Mouse (Mus musculus) lung, embryonic 16.5 days (tissue): Measurements from ENCODE around the gene 4930432M17Rik. TPM values are rescaled to one million over a fixed set of nuclear protein-coding genes. Genes with fewer than 3 reads are reported as not detected.

ENCODE experiments used
- ATAC-seq: fragments of 200-750 bp; cut with Nextera tagmentation; 2 replicates; pipeline ENCODE4 v1.8.0; 2017; ENCODE audit warnings: low read depth, mild to moderate bottlenecking, moderate library complexity
- H3K27ac ChIP-seq: fragments of 300-500 bp; sonication (generic); 2 replicates; pipeline ENCODE4 v1.5.1; 2014; ENCODE audit warnings: mild to moderate bottlenecking, control low read depth, low read length
- H3K27me3 ChIP-seq: fragments of 300-500 bp; sonication (generic); 2 replicates; pipeline ENCODE4 v1.6.1; 2014; ENCODE audit warnings: low read depth, low read length, mixed read lengths; ENCODE audit not compliant: control insufficient read depth, insufficient read depth
- H3K36me3 ChIP-seq: fragments of 300-500 bp; sonication (generic); 2 replicates; pipeline ENCODE4 v1.6.1; 2014; ENCODE audit warnings: low read length; ENCODE audit not compliant: control insufficient read depth, insufficient read depth
- H3K4me1 ChIP-seq: fragments of 300-500 bp; sonication (generic); replicated peaks from 2 replicates; pipeline ENCODE4 v1.6.1; 2014; ENCODE audit warnings: low read length, mixed read lengths; ENCODE audit not compliant: control insufficient read depth, insufficient read depth
- H3K4me2 ChIP-seq: fragments of 300-500 bp; sonication (generic); 2 replicates; pipeline ENCODE4 v1.6.1; 2014; ENCODE audit warnings: low read depth, low read length, control low read depth
- H3K4me3 ChIP-seq: fragments of 300-500 bp; sonication (generic); 2 replicates; pipeline ENCODE4 v1.5.1; 2014; ENCODE audit warnings: mild to moderate bottlenecking, low read length, control low read depth
- H3K9ac ChIP-seq: fragments of 300-500 bp; sonication (generic); 2 replicates; pipeline ENCODE4 v1.6.1; 2014; ENCODE audit warnings: low read length, control low read depth
- H3K9me3 ChIP-seq: fragments of 300-500 bp; sonication (generic); 2 replicates; pipeline ENCODE4 v1.6.1; 2016; ENCODE audit warnings: low read length; ENCODE audit not compliant: control insufficient read depth
- WGBS: fragments of 180-500 bp; shearing (Covaris S2); extraction: QIAGEN DNeasy Blood & Tissue Kit; methylation state at CpG from one replicate; pipeline ENCODE4 v1.1.7; 2014; 5-methylcytosine and 5-hydroxymethylcytosine counted together
- polyA plus RNA-seq: library from polyadenylated mRNA; unstranded; fragments of >200 nt; fragmentation: Nextera tagmentation; extraction: Ambion mirVana; gene quantifications from 2 replicates; pipeline ENCODE4 v1.2.1, GENCODE M21; 2015

4930432M17Rik gene
- polyA plus RNA-seq, 1 experiment from 2014 or later, result not detected

GRCm38 (mm10) chr3:121721691-121722070 lies 51.1 kb downstream of the 4930432M17Rik start:
- H3K36me3 ChIP-seq, result no peaks in the 10 kb centered on the region
- ATAC-seq, result no peak
- no peak overlapping the region; the same call in 1 of the 2 replicates for H3K9ac ChIP-seq
- no peaks in the 10 kb centered on the region for H3K9me3 ChIP-seq
- WGBS, result 53% methylated on average over 7 of the region's 7 CpGs
- no peak overlapping the region for H3K27ac ChIP-seq
- peak overlapping the region; percentile 4; the same call in 1 of the 2 replicates for H3K4me2 ChIP-seq
- H3K4me3 ChIP-seq, result no peak overlapping the region
- H3K4me1 ChIP-seq, result peaks cover 15% of the 10 kb centered on the region
- no peaks in the 10 kb centered on the region for H3K27me3 ChIP-seq

GRCm38 (mm10) chr3:121722971-121723844 lies 52.6 kb downstream of the 4930432M17Rik start, which contains the start of gene F3:
Gene F3, plus strand, starts transcription at chr3:121723537.
- H3K27me3 ChIP-seq, result no peaks in the 10 kb centered on the region
- peak within 1 kb of the TSS; percentile 70 for H3K4me3 ChIP-seq
- no peaks in the 10 kb centered on the region for H3K9me3 ChIP-seq
- H3K27ac ChIP-seq, result peak within 1 kb of the TSS; percentile 71
- peak within 1 kb of the TSS; percentile 95 for H3K4me2 ChIP-seq
- peaks cover 15% of the 10 kb centered on the region for H3K4me1 ChIP-seq
- no peaks in the 10 kb centered on the region for H3K36me3 ChIP-seq
- peak within 1 kb of the TSS; percentile 75 for H3K9ac ChIP-seq
- peak; percentile 90 for ATAC-seq
- WGBS, result under 1% methylated on average over 70 of the region's 73 CpGs

- 0 out of 2 replicates have a peak, but pooled peaks have one; percentile 3 for ATAC-seq
- Histone ChIP-seq H3K4me3 (peak overlapping the region; percentile 70), H3K27me3 (no peaks in the 10 kb centered on the region), H3K27ac (peak overlapping the region; percentile 71; the same call in 1 of the 2 replicates), H3K36me3 (no peaks in the 10 kb centered on the region), H3K9me3 (no peaks in the 10 kb centered on the region), H3K4me1 (peaks cover 15% of the 10 kb centered on the region), H3K4me2 (peak overlapping the region; percentile 95), H3K9ac (peak overlapping the region; percentile 75)
- WGBS, result 4% methylated on average over 20 of the region's 20 CpGs
Observed at GRCm38 (mm10) chr3:121723968-121724524, 53.5 kb downstream of the 4930432M17Rik start.

GRCm38 (mm10) chr3:121724553-121724952 lies 54.0 kb downstream of the 4930432M17Rik start:
- Histone ChIP-seq H3K9ac (peak overlapping the region; percentile 75), H3K27me3 (no peaks in the 10 kb centered on the region), H3K9me3 (no peaks in the 10 kb centered on the region), H3K4me1 (peaks cover 15% of the 10 kb centered on the region), H3K4me2 (peak overlapping the region; percentile 95), H3K4me3 (peak overlapping the region; percentile 70), H3K27ac (no peak overlapping the region), H3K36me3 (no peaks in the 10 kb centered on the region)
- ATAC-seq, result no peak
- WGBS, result 28% methylated on average over 12 of the region's 12 CpGs

- Histone ChIP-seq H3K4me3 (no peak overlapping the region), H3K4me1 (peaks cover 15% of the 10 kb centered on the region), H3K9me3 (no peaks in the 10 kb centered on the region), H3K4me2 (0 out of 2 replicates have a peak overlapping the region, but pooled peaks have one; percentile 10), H3K27me3 (no peaks in the 10 kb centered on the region), H3K36me3 (no peaks in the 10 kb centered on the region), H3K27ac (no peak overlapping the region), H3K9ac (no peak overlapping the region)
- no peak for ATAC-seq
- 62% methylated on average over 10 of the region's 10 CpGs for WGBS
Observed at GRCm38 (mm10) chr3:121725651-121726050, 55.1 kb downstream of the 4930432M17Rik start.

GRCm38 (mm10) chr3:121729678-121730077 lies 59.1 kb downstream of the 4930432M17Rik start:
- no peaks in the 10 kb centered on the region for H3K9me3 ChIP-seq
- peaks cover 5% of the 10 kb centered on the region for H3K36me3 ChIP-seq
- no peak for ATAC-seq

More at GRCm38 (mm10) chr3:121729678-121730077, 59.1 kb downstream of the 4930432M17Rik start:
- Histone ChIP-seq H3K27ac (no peak overlapping the region), H3K9ac (no peak overlapping the region), H3K4me2 (no peak overlapping the region), H3K4me3 (no peak overlapping the region), H3K27me3 (no peaks in the 10 kb centered on the region), H3K4me1 (no peaks in the 10 kb centered on the region)
- WGBS, result 79% methylated on average over 4 of the region's 4 CpGs

Other genes starting within 250 kb of the 4930432M17Rik start
- gene Cnn3, start 244.3 kb upstream of the 4930432M17Rik start, polyA plus RNA-seq, result 522 and 562 TPM in 2 replicates
- gene Slc44a3, start 138.4 kb upstream of the 4930432M17Rik start, polyA plus RNA-seq, result 24.4 and 28.1 TPM in 2 replicates
- 30.5 and 44.0 TPM in 2 replicates for gene F3, start 52.8 kb downstream of the 4930432M17Rik start, polyA plus RNA-seq
- 84.8 and 87.2 TPM in 2 replicates for gene Abcd3, start 144.5 kb downstream of the 4930432M17Rik start, polyA plus RNA-seq